Mouse (Mus musculus) liver, adult 2 months (tissue): ENCODE measurements around the gene 0610030E20Rik. TPM values are rescaled to one million over a fixed set of nuclear protein-coding genes. Genes with fewer than 3 reads are reported as not detected.

Source experiments
- DNase-seq: peaks from one replicate; pipeline ENCODE4 v3.0.0-alpha.2; 2011; ENCODE audit warnings: low read depth, low spot score; ENCODE audit errors: extremely low read depth
- H3K27ac ChIP-seq: fragments of 200-500 bp; replicated peaks from 2 replicates; pipeline ENCODE4 v1.5.1; 2012; ENCODE audit warnings: low read depth, mild to moderate bottlenecking, control low read depth, inconsistent platforms, low read length; ENCODE audit not compliant: insufficient read depth
- H3K27me3 ChIP-seq: fragments of 200-500 bp; 2 replicates; pipeline ENCODE4 v1.6.1; 2012; ENCODE audit warnings: mild to moderate bottlenecking, moderate library complexity, low read length, inconsistent platforms; ENCODE audit not compliant: control insufficient read depth, insufficient read depth
- H3K36me3 ChIP-seq: fragments of 200-500 bp; 2 replicates; pipeline ENCODE4 v1.6.1; 2012; ENCODE audit warnings: low read length, inconsistent platforms; ENCODE audit not compliant: control insufficient read depth, insufficient read depth
- H3K4me1 ChIP-seq: fragments of 200-500 bp; 2 replicates; pipeline ENCODE4 v1.6.1; 2011; ENCODE audit warnings: low read length; ENCODE audit not compliant: control insufficient read depth, insufficient read depth
- H3K4me3 ChIP-seq: fragments of 200-500 bp; 2 replicates; pipeline ENCODE4 v1.5.1; 2011; ENCODE audit warnings: low read depth, mild to moderate bottlenecking, control low read depth, low read length, moderate library complexity; ENCODE audit not compliant: insufficient read depth
- H3K79me2 ChIP-seq: fragments of 200-500 bp; 2 replicates; pipeline ENCODE4 v1.6.1; 2012; ENCODE audit warnings: inconsistent platforms, mild to moderate bottlenecking, low read length, moderate library complexity; ENCODE audit not compliant: control insufficient read depth, insufficient read depth
- H3K9ac ChIP-seq: fragments of 200-500 bp; 2 replicates; pipeline ENCODE4 v1.6.1; 2012; ENCODE audit warnings: low read depth, mild to moderate bottlenecking, control low read depth, inconsistent platforms, low read length
- CTCF ChIP-seq: fragments of 200-500 bp; IDR thresholded peaks from 2 replicates; pipeline ENCODE4 v1.5.1; 2011; ENCODE audit warnings: low read depth, low read length, control low read depth
- POLR2A ChIP-seq: fragments of 200-500 bp; IDR thresholded peaks from 2 replicates; pipeline ENCODE4 v1.6.1; 2011; ENCODE audit warnings: low read length, control low read depth; ENCODE audit not compliant: insufficient read depth; ENCODE audit errors: extremely low read depth
- WGBS: fragments of 180-500 bp; shearing (Covaris S2); methylation state at CpG from one replicate; pipeline ENCODE4 v1.1.7; 2018; 5-methylcytosine and 5-hydroxymethylcytosine counted together
- polyA plus RNA-seq: library from polyadenylated mRNA; depleted of rRNA; stranded (reverse); fragments of >200 nt; gene quantifications from 2 replicates; pipeline ENCODE4 v1.2.3, GENCODE M21; 2012
- total RNA-seq: library from RNA; depleted of rRNA; stranded (reverse); fragments of >200 nt; gene quantifications from 2 replicates; pipeline ENCODE4 v1.2.3, GENCODE M21; 2014

Gene 0610030E20Rik
- total and polyA plus RNA-seq, 2 experiments: 10.2 to 17.5 TPM

- Histone ChIP-seq H3K27ac (peak overlapping the region; percentile 73), H3K79me2 (peaks cover 3% of the 10 kb centered on the region; the same call in 1 of the 2 replicates), H3K4me1 (peaks cover 20% of the 10 kb centered on the region), H3K36me3 (peaks cover 16% of the 10 kb centered on the region), H3K9ac (peak overlapping the region; percentile 80), H3K27me3 (no peaks in the 10 kb centered on the region), H3K4me3 (peak overlapping the region; percentile 76)
- under 1% methylated on average over 42 of the region's 42 CpGs for WGBS
- TF ChIP-seq POLR2A (peak; percentile 94), CTCF (peak; percentile 44)
- DNase-seq: peak; percentile 97
Observed at GRCm38 (mm10) chr6:72362132-72363028, 15.3 kb downstream of the 0610030E20Rik start.

- Histone ChIP-seq H3K4me1 (peaks cover 16% of the 10 kb centered on the region), H3K79me2 (peaks cover 3% of the 10 kb centered on the region; the same call in 1 of the 2 replicates), H3K9ac (no peak overlapping the region), H3K27ac (no peak overlapping the region), H3K4me3 (no peak overlapping the region), H3K27me3 (no peaks in the 10 kb centered on the region), H3K36me3 (peaks cover 8% of the 10 kb centered on the region; the same call in 1 of the 2 replicates)
- WGBS: 37% methylated on average over 7 of the region's 7 CpGs
- DNase-seq: peak; percentile 53
- TF ChIP-seq POLR2A (no peak), CTCF (peak; percentile 67)
Observed at GRCm38 (mm10) chr6:72364009-72364408, 16.9 kb downstream of the 0610030E20Rik start.

GRCm38 (mm10) chr6:72364985-72365384 lies 17.9 kb downstream of the 0610030E20Rik start:
- TF ChIP-seq CTCF: no peak
- TF ChIP-seq POLR2A: no peak
- Histone ChIP-seq H3K27ac (no peak overlapping the region; the same call in 1 of the 2 replicates), H3K36me3 (no peaks in the 10 kb centered on the region; the same call in 1 of the 2 replicates), H3K4me3 (no peak overlapping the region), H3K9ac (no peak overlapping the region), H3K79me2 (peaks cover 3% of the 10 kb centered on the region; the same call in 1 of the 2 replicates), H3K27me3 (no peaks in the 10 kb centered on the region), H3K4me1 (peaks cover 13% of the 10 kb centered on the region)
- DNase-seq: peak; percentile 64
- WGBS: 36% methylated on average over 6 of the region's 6 CpGs

- H3K9ac ChIP-seq: no peak overlapping the region
- H3K27me3 ChIP-seq: no peaks in the 10 kb centered on the region
- DNase-seq: no peak
- no peak overlapping the region for H3K27ac ChIP-seq
- H3K4me3 ChIP-seq: no peak overlapping the region
- H3K79me2 ChIP-seq: peaks cover 3% of the 10 kb centered on the region; the same call in 1 of the 2 replicates
- WGBS: 72% methylated on average over 3 of the region's 3 CpGs
- no peaks in the 10 kb centered on the region for H3K36me3 ChIP-seq
- TF ChIP-seq POLR2A (no peak), CTCF (no peak)
- H3K4me1 ChIP-seq: peaks cover 6% of the 10 kb centered on the region
Observed at GRCm38 (mm10) chr6:72366304-72366703, 19.2 kb downstream of the 0610030E20Rik start.

GRCm38 (mm10) chr6:72366844-72367443 lies 19.8 kb downstream of the 0610030E20Rik start, which contains the start of gene Rnf181:
Rnf181 (minus strand) TSS chr6:72366956.
- Histone ChIP-seq H3K9ac (no peak within 1 kb of the TSS), H3K36me3 (no peaks in the 10 kb centered on the region), H3K27ac (no peak within 1 kb of the TSS), H3K27me3 (no peaks in the 10 kb centered on the region), H3K79me2 (peaks cover 2% of the 10 kb centered on the region; the same call in 1 of the 2 replicates), H3K4me3 (no peak within 1 kb of the TSS), H3K4me1 (peaks cover 11% of the 10 kb centered on the region)
- DNase-seq: no peak
- WGBS: 87% methylated on average over 4 of the region's 4 CpGs
- TF ChIP-seq CTCF: no peak
- no peak for TF ChIP-seq POLR2A
